Mouse (Mus musculus) CH12.LX (cell line): ENCODE data around the gene Drd1. TPM values are rescaled to one million over a fixed set of nuclear protein-coding genes. Genes with fewer than 3 reads are reported as not detected.

Source experiments
- DNase-seq: peaks from one replicate; pipeline ENCODE4 v3.0.0-alpha.2; 2013; ENCODE audit errors: extremely low read depth
- H3K27ac ChIP-seq: 2 replicates; pipeline ENCODE4 v1.5.1; 2012; ENCODE audit warnings: low read depth, mild to moderate bottlenecking, control low read depth, moderate library complexity; ENCODE audit not compliant: insufficient read depth
- H3K27me3 ChIP-seq: replicated peaks from 2 replicates; pipeline ENCODE3; 2012; ENCODE audit warnings: inconsistent platforms
- H3K36me3 ChIP-seq, 2 experiments: replicated peaks in 1 of 2; 2 replicates each; pipeline versions ENCODE3 to v1.6.1; 2012; ENCODE audit warnings: inconsistent platforms in 1 of 2, low read length in 1 of 2, mild to moderate bottlenecking in 1 of 2, mixed read lengths in 1 of 2, moderate library complexity in 1 of 2; ENCODE audit not compliant: control insufficient read depth in 1 of 2, insufficient read depth in 1 of 2
- H3K4me1 ChIP-seq, 2 experiments: 2 replicates each; pipeline ENCODE4 v1.6.1; 2012; ENCODE audit warnings: inconsistent platforms in 1 of 2, moderate library complexity in 1 of 2; ENCODE audit not compliant: insufficient read depth in 2 of 2, control insufficient read depth in 1 of 2
- H3K4me2 ChIP-seq: 2 replicates; pipeline ENCODE4 v1.6.1; 2012; ENCODE audit warnings: low read depth, mild to moderate bottlenecking, control low read depth; ENCODE audit not compliant: poor library complexity, insufficient read depth, severe bottlenecking
- H3K4me3 ChIP-seq, 3 experiments: fragments of 150-350 bp in 1 of 3; sonication (generic) in 1 of 3; replicated peaks in 1 of 3; 2 replicates each; pipeline versions ENCODE3 to v1.5.1; 2011 to 2012; ENCODE audit warnings: low read depth in 2 of 3, low read length in 2 of 3, mild to moderate bottlenecking in 2 of 3, moderate library complexity in 2 of 3, control low read depth in 1 of 3, improper control_type of control experiment in 1 of 3, inconsistent platforms in 1 of 3, mixed read lengths in 1 of 3; ENCODE audit not compliant: poor library complexity in 1 of 3
- H3K79me2 ChIP-seq: replicated peaks from 2 replicates; pipeline ENCODE4 v1.6.1; 2012; ENCODE audit warnings: mild to moderate bottlenecking, moderate library complexity; ENCODE audit not compliant: control insufficient read depth, poor library complexity, insufficient read depth, severe bottlenecking; ENCODE audit errors: extremely low read depth
- H3K9ac ChIP-seq: 2 replicates; pipeline ENCODE4 v1.6.1; 2012; ENCODE audit warnings: low read depth, mild to moderate bottlenecking, control low read depth, moderate library complexity; ENCODE audit not compliant: insufficient read depth
- H3K9me3 ChIP-seq: replicated peaks from 2 replicates; pipeline ENCODE3; 2012; ENCODE audit warnings: low read length, inconsistent platforms, mixed read lengths
- CTCF ChIP-seq, 2 experiments: IDR thresholded peaks in 1 of 2; conservative IDR thresholded peaks in 1 of 2; 2 replicates each; pipeline ENCODE4 v1.5.1; 2011 to 2012; ENCODE audit warnings: low read depth in 2 of 2, low read length in 2 of 2, improper control_type of control experiment in 1 of 2, inconsistent platforms in 1 of 2, mild to moderate bottlenecking in 1 of 2, moderate library complexity in 1 of 2
- E2F4 ChIP-seq: IDR thresholded peaks from 2 replicates; pipeline ENCODE4 v1.6.1; 2011; ENCODE audit warnings: low read depth, low read length, improper control_type of control experiment; ENCODE audit not compliant: insufficient replicate concordance
- HCFC1 ChIP-seq: IDR thresholded peaks from 2 replicates; pipeline ENCODE4 v1.6.1; 2012; ENCODE audit warnings: low read depth, mild to moderate bottlenecking, inconsistent platforms, low read length, improper control_type of control experiment
- MAFK ChIP-seq: IDR thresholded peaks from 2 replicates; pipeline ENCODE4 v1.6.1; 2011; ENCODE audit warnings: low read length, improper control_type of control experiment; ENCODE audit not compliant: insufficient replicate concordance
- MEF2A ChIP-seq: IDR thresholded peaks from 2 replicates; pipeline ENCODE4 v1.6.1; 2014; ENCODE audit warnings: low read depth, mild to moderate bottlenecking, inconsistent platforms, low read length, improper control_type of control experiment, borderline replicate concordance
- NRF1 ChIP-seq: IDR thresholded peaks from 2 replicates; pipeline ENCODE4 v1.6.1; 2014; ENCODE audit warnings: low read depth, mild to moderate bottlenecking, inconsistent platforms, low read length, improper control_type of control experiment, moderate library complexity
- PAX5 ChIP-seq: IDR thresholded peaks from 2 replicates; pipeline ENCODE4 v1.6.1; 2012; ENCODE audit warnings: low read length, inconsistent platforms, mixed read lengths
- POLR2A ChIP-seq: IDR thresholded peaks from 2 replicates; pipeline ENCODE4 v1.6.1; 2011; ENCODE audit warnings: low read depth, mild to moderate bottlenecking, improper control_type of control experiment, low read length
- POLR2AphosphoS2 ChIP-seq: IDR thresholded peaks from 2 replicates; pipeline ENCODE4 v1.6.1; 2011; ENCODE audit warnings: low read depth, low read length, improper control_type of control experiment
- RAD21 ChIP-seq: IDR thresholded peaks from 2 replicates; pipeline ENCODE4 v1.6.1; 2011; ENCODE audit warnings: low read depth, mild to moderate bottlenecking, low read length, improper control_type of control experiment, moderate library complexity
- SMC3 ChIP-seq: IDR thresholded peaks from 2 replicates; pipeline ENCODE4 v1.6.1; 2011; ENCODE audit warnings: low read depth, low read length, improper control_type of control experiment
- USF1 ChIP-seq: IDR thresholded peaks from 2 replicates; pipeline ENCODE4 v1.6.1; 2014; ENCODE audit warnings: low read depth, mild to moderate bottlenecking, inconsistent platforms, low read length, improper control_type of control experiment
- USF2 ChIP-seq: conservative IDR thresholded peaks from 2 replicates; pipeline ENCODE4 v1.6.1; 2011; ENCODE audit warnings: low read depth, low read length, improper control_type of control experiment
- ZC3H11A ChIP-seq: IDR thresholded peaks from 2 replicates; pipeline ENCODE4 v1.6.1; 2012; ENCODE audit warnings: low read depth, mild to moderate bottlenecking, inconsistent platforms, low read length, improper control_type of control experiment
- ZKSCAN1 ChIP-seq: IDR thresholded peaks from 2 replicates; pipeline ENCODE4 v1.6.1; 2012; ENCODE audit warnings: low read depth, inconsistent platforms, low read length, improper control_type of control experiment, borderline replicate concordance
- dilution Hi-C: fragments of 300-500 bp; cut with MboI; formaldehyde crosslinking; loops from 2 replicates; pipeline ENCODE4 v1.14.3; 2020; ENCODE audit warnings: low sequenced_read_pairs; ENCODE audit not compliant: extremely low pct_unique_long_range_greater_than_20kb, extremely low pct_ligation_motif_present
- in situ Hi-C: fragments of 300-500 bp; cut with MboI; formaldehyde crosslinking; loops from 3 replicates; pipeline ENCODE4 v1.14.3; 2019; ENCODE audit warnings: low sequenced_read_pairs, low pct_ligation_motif_present, low pct_unique_long_range_greater_than_20kb, mixed read lengths
- polyA plus RNA-seq: library from polyadenylated mRNA; unstranded; fragments of >175 nt; gene quantifications from 2 replicates; pipeline ENCODE4 v1.2.1, GENCODE M21; 2012; ENCODE audit warnings: low read depth; ENCODE audit not compliant: insufficient read length
- total RNA-seq, 2 experiments: library from RNA; depleted of rRNA; stranded (reverse); fragments of 300-350 nt in 1 of 2; fragments of >200 nt in 1 of 2; gene quantifications; 2 replicates each; pipeline ENCODE4 v1.2.3; 2012 to 2014

Gene Drd1
- total and polyA plus RNA-seq, 3 experiments: not detected

- no peak overlapping the region for H3K4me2 ChIP-seq
- in situ Hi-C loops (no loop called here), dilution Hi-C loops (no loop called here)
- H3K4me3 ChIP-seq: no peak overlapping the region
- H3K36me3 ChIP-seq: no peaks in the 10 kb centered on the region
- H3K9ac ChIP-seq: no peak overlapping the region
- no peaks in the 10 kb centered on the region for H3K4me1 ChIP-seq
- H3K27ac ChIP-seq: no peak overlapping the region
- TF ChIP-seq USF2 (no peak), USF1 (no peak), POLR2A (no peak), MEF2A (no peak), ZC3H11A (no peak), CTCF (conservative IDR thresholded peaks at IDR 0.05 in 1 of 2, IDR thresholded peaks at IDR 0.05 in 1 of 2; ENCODE audit: low read depth in 2 of 2, low read length in 2 of 2) (no peak), HCFC1 (no peak), MAFK (no peak), SMC3 (no peak), PAX5 (no peak), POLR2AphosphoS2 (no peak)
- DNase-seq: no peak
- H3K9me3 ChIP-seq: peaks cover 4% of the 10 kb centered on the region
- H3K79me2 ChIP-seq: no peaks in the 10 kb centered on the region
- H3K27me3 ChIP-seq: peaks cover 50% of the 10 kb centered on the region
Measured at GRCm38 (mm10) chr13:54037936-54038335, 17.6 kb downstream of the Drd1 start.

DNA sequence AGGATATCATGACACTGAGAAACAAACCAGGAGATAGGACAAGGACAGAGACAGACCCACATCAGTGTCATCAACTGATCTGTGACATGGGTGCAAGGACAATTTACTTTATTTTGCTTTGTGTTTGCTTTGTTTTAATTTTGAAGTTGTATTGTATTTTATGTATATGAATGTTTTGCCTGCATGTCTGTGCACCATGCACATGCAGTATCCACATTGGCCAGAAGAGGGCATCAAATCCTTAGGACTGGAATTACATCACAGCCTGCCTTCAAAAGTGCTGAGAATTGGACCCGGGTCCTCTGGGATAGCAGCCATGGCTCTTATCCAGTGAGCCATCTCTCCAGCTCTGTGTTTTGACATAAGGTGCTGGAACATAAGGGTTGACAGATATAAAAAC is 20.0 kb downstream of the Drd1 start:
- no peaks in the 10 kb centered on the region for H3K79me2 ChIP-seq
- in situ Hi-C loops: no loop called here
- H3K9me3 ChIP-seq: peaks cover 4% of the 10 kb centered on the region
- dilution Hi-C loops: no loop called here
- no peak overlapping the region for H3K4me3 ChIP-seq
- H3K36me3 ChIP-seq: no peaks in the 10 kb centered on the region
- peaks cover 28% of the 10 kb centered on the region for H3K27me3 ChIP-seq
- no peak overlapping the region for H3K4me2 ChIP-seq
- peak; percentile 26 for DNase-seq
- no peak overlapping the region for H3K9ac ChIP-seq
- H3K4me1 ChIP-seq: no peaks in the 10 kb centered on the region
- TF ChIP-seq CTCF (conservative IDR thresholded peaks at IDR 0.05 in 1 of 2, IDR thresholded peaks at IDR 0.05 in 1 of 2; ENCODE audit: low read depth in 2 of 2, low read length in 2 of 2) (peak; percentile 56 to 72), NRF1 (no peak), RAD21 (peak; percentile 48), ZKSCAN1 (no peak), SMC3 (peak; percentile 36)
- H3K27ac ChIP-seq: no peak overlapping the region

DNA sequence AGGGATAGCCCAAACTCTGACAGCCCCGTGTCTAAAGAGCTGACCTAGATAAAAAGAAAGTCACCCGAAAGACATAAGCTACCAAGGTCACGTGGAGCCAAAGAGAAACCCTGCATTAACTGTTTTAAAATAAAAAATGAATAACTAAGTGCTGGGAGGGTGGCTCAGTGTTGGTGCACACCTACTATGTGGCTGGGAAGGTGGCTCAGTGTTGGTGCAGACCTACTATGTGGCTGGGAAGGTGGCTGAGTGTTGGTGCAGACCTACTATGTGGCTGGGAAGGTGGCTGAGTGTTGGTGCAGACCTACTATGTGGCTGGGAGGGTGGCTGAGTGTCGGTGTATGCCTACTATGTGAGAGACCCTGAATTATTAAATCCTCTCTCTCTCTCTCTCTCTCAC is 21.9 kb downstream of the Drd1 start:
- H3K27ac ChIP-seq: no peak overlapping the region
- H3K4me1 ChIP-seq: no peaks in the 10 kb centered on the region
- peak; percentile 90 for TF ChIP-seq ZKSCAN1
- no peak for TF ChIP-seq E2F4
- TF ChIP-seq, all 38 proteins: peak for 1
- H3K27me3 ChIP-seq: peaks cover 13% of the 10 kb centered on the region
- H3K4me2 ChIP-seq: peak overlapping the region; percentile 38; the same call in 1 of the 2 replicates
- DNase-seq: no peak
- H3K9me3 ChIP-seq: peaks cover 6% of the 10 kb centered on the region
- H3K36me3 ChIP-seq: no peaks in the 10 kb centered on the region
- in situ Hi-C loops: no loop called here
- H3K9ac ChIP-seq: no peak overlapping the region
- no peak overlapping the region for H3K4me3 ChIP-seq
- dilution Hi-C loops: no loop called here
- no peaks in the 10 kb centered on the region for H3K79me2 ChIP-seq
